ENCODE assay signal across 9 mouse cellular contexts in the genomic region with DNA sequence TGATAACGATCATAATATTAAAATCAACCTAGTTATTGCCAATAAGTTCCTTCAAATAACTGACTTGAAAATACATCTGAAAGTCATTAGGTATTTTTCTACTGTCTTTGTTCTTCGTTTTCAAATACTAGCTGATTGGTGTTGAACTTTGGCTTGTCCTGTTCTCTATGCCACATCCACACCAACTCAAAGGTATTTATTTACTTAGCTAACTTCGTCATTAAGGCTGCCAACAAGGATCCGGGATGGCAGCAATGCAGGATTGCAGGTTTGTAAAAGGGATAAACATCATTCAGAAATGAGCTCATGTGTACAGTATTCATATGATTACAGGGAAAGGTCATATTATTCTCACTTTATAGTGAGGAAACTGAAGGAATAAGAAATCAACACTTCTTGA.
"Had no signal": no experiment of that assay in that cellular context is flagged by ENCODE, and none has a peak within 500 bp of the region (broad histone marks: within the 10 kb centered on the region; RNA-seq: fewer than 3 reads in every experiment).

No protein-coding gene starts in this region.

- DNase-seq: liver, embryonic 13.5 days; lung, adult 18-20 months; right cerebral cortex, adult 18-20 months; right cerebral cortex, postnatal 25 days; thymus, postnatal 36 days had no signal

- H3K9ac ChIP-seq: limb, embryonic 12.5 days; midbrain, embryonic 12.5 days; neural tube, embryonic 15.5 days had no signal

- H3K27me3 ChIP-seq: limb, embryonic 12.5 days; liver, embryonic 13.5 days; midbrain, embryonic 12.5 days; neural tube, embryonic 15.5 days had no signal

- H3K27ac ChIP-seq: hindbrain, postnatal 0 days; limb, embryonic 12.5 days; midbrain, embryonic 12.5 days; neural tube, embryonic 15.5 days had no signal

- H3K36me3 ChIP-seq: limb, embryonic 12.5 days; liver, embryonic 13.5 days; midbrain, embryonic 12.5 days; neural tube, embryonic 15.5 days had no signal

- H3K4me3 ChIP-seq: limb, embryonic 12.5 days; midbrain, embryonic 12.5 days; neural tube, embryonic 15.5 days had no signal
